Mouse (Mus musculus): ENCODE results near the gene Psmb1.

DNA sequence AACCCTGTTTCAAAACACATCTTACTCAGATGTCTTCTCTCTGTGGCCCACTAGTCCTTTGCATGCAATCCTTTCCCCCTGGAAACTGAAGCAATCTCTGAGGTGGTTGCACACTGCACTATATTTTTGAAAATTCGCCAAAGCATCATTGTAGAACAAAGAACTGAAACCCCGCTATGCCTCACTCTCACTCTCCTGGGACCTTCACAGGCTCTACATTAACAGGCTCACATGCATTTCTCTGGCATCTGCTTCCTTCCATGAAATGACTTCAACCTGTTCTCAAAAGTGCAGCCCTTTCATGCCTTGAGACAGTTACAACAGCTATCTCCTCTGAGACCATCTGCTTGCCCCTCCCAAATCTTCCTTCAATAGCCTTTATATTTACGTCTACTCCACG, 46.9 kb upstream of the Psmb1 start:
- no peak for TF ChIP-seq CTCF (IDR thresholded peaks at IDR 0.05; ENCODE audit: borderline replicate concordance, control insufficient read depth, extremely low read depth, insufficient read depth, low read length, poor library complexity)
- TF ChIP-seq POLR2A (IDR thresholded peaks at IDR 0.05; ENCODE audit: control insufficient read depth, extremely low read depth, insufficient read depth, low read length, poor library complexity): no peak
